Mouse (Mus musculus) regulatory T cell (primary cell): ENCODE results near the gene Fam173a.

Source experiments
- in situ Hi-C: fragments of 300-600 bp; cut with MboI, MseI; formaldehyde crosslinking; loops from one replicate; pipeline ENCODE4 v1.15.1; 2025; ENCODE audit warnings: high pct_unique_total_duplicates

Gene Fam173a

GRCm38 (mm10) chr17:25792615-25793014 lies at the start of gene Fam173a:
Gene Fam173a (minus strand): TSS chr17:25792901.
- in situ Hi-C loops = loop anchor here (10.0 kb wide), 1 partner anchor 218 kb away; the partner anchor contains the start of genes Lmf1 and Sox8

- in situ Hi-C loops = no loop called here
These were observed 48.6 kb upstream of the Fam173a start, which contains the start of gene Gm20683 for GRCm38 (mm10) chr17:25841117-25841880. Gene Gm20683 (minus strand): TSS chr17:25841763.

DNA sequence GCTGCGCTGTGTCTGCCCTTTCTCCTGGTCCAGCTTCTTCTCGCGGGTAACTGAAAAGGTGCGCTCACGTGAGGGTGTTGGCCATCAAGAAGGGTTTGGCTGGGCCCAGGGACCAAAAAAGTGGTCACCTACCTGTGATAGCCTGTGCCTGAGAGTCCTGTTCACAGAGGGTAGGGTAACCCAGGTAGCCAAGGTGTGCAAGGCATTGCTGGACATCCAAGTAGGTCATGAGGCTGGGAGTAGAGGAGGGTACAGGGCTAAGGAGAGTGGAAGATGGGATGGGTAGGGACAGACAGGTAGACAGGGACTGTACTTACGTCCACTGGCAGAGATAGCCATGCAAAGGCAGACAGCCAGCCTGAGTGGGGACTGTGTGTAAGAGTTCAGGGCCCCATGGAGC lies 47.8 kb upstream of the Fam173a start:
- in situ Hi-C loops = no loop called here

GRCm38 (mm10) chr17:25839455-25840235 lies 46.9 kb upstream of the Fam173a start:
- in situ Hi-C loops = no loop called here

DNA sequence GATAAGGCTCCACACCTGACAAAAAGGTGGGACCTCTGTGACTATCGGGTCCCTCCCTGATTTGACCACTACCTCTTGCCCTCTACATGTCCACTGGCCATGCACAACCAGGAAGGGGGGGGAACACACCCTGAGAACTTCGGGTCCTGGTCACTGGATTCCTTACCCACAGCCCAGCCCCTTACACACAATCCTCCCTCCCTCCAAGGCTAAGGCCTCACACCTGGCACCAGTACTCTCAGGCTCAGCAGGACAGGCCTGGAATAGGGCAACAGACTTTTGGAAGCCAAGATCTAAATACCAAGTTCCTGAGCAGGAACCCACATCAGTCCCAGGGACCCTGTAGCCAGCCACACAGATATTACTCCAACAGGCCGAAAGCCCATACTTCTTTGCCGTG lies 46.2 kb upstream of the Fam173a start:
- in situ Hi-C loops = no loop called here

- in situ Hi-C loops = no loop called here
These were observed 44.8 kb upstream of the Fam173a start for GRCm38 (mm10) chr17:25837533-25837932.

DNA sequence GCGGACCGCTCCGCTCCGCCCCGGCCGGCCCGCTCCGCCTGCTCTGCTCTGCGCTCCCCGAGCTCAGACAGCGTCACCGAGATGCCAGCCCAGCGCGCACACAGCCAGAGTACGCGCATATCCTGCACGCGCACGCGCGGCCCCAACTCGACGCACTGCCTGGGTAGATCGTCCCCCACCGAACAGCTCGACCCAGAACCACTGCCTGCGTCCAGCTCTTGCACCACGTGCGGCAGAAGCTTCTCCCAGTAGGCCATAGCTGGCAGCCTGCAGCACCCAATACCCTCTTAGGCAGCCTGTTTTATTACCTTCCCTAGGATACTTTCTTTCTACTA lies 44.3 kb upstream of the Fam173a start, which contains the start of gene Rhbdl1:
TSS of gene Rhbdl1 (minus strand) at position 220 of the 335 bp plus-strand sequence.
- in situ Hi-C loops = no loop called here

GRCm38 (mm10) chr17:25836397-25837075 lies 43.8 kb upstream of the Fam173a start:
- in situ Hi-C loops = no loop called here

DNA sequence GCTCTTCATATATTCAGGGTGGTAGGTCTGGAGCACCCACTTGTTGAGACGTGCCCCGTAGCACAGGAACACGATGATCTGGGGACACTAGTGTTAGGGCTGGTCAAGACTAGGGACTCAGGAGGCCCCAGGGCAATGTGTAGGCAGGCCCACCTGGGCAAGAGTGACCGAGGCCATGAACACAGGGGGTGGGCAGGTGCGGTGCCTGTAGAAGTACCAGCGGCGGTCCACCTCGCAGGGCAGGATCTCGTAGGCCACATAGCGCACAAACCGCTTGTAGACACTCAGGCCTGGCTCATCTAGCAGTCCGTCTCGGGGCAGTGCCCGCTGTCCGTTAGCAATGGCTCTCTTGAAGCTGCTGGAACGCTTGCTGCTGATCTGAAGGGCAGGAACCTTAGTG lies 43.1 kb upstream of the Fam173a start:
- in situ Hi-C loops = no loop called here

DNA sequence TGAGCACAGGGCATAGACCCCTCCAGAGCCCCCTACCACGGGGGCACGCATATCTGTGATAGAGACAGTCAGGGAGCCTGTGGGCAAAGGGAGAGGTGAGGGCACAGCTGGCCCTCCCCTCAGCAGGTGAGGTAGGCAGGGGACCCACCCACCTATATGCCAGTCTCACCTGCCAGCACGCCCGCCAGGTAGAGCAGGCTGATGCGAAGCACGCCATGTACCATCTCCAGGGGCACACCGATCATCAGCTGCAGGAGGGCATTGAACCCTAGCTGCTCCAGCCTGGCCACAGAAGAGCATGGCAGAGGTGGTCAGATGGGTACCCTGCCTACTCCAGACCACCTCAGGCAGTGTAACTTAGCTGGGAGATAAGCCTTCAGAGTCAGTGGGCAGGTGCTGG lies 42.6 kb upstream of the Fam173a start:
- in situ Hi-C loops = no loop called here

DNA sequence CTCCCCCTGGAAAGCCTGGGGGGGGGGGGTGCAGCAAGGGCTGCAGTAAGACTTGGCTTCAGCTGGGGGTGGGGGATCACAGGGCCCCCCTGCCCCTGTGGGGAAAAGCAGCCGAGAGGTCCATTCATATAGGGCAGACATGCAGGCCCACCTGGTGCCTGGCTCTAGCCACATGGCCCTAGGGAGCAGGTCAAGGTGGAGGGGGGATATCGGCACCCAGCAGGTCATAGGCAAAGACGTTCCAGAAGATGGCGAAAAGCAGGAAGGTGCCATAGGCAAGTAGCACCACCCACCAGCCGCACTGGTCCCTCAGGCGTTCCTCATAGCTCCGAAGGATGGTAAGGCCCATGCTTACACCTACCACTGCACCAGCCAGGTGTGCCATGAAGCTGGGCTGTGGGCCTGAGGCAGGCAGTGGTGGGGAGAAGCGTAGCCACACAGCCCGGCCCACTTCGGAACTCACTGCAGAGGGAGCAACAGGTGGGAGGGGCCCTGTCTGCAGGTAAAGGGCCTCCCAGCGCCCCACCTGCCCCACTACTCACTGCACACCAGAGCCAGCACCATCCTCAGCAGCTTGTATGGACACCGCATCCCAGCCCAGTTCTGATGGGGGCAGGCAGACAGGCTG lies 42.0 kb upstream of the Fam173a start:
- in situ Hi-C loops = no loop called here

- in situ Hi-C loops = no loop called here
These were observed 41.4 kb upstream of the Fam173a start for GRCm38 (mm10) chr17:25833961-25834594.

DNA sequence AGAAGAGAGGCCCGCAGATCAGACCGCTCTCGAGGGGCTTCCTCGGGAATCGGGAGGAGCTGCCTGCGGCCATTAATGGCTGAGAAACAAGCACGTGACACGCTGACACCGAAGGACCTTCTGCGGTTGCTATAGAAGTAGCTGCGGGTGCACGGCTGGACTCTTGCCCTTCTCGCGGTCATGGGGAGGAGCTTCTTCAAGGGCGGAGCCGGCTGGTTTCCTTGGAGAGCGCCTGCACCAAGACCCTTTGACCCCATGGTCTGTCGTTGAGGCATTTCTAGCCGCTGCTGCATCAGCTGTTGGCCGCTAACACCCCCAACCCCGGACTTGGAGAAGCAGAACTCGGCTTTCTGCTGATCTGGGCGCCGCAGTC lies 40.6 kb upstream of the Fam173a start, which contains the start of gene Stub1:
TSS of gene Stub1 (minus strand) at position 114 of the 373 bp plus-strand sequence.
- in situ Hi-C loops = no loop called here

DNA sequence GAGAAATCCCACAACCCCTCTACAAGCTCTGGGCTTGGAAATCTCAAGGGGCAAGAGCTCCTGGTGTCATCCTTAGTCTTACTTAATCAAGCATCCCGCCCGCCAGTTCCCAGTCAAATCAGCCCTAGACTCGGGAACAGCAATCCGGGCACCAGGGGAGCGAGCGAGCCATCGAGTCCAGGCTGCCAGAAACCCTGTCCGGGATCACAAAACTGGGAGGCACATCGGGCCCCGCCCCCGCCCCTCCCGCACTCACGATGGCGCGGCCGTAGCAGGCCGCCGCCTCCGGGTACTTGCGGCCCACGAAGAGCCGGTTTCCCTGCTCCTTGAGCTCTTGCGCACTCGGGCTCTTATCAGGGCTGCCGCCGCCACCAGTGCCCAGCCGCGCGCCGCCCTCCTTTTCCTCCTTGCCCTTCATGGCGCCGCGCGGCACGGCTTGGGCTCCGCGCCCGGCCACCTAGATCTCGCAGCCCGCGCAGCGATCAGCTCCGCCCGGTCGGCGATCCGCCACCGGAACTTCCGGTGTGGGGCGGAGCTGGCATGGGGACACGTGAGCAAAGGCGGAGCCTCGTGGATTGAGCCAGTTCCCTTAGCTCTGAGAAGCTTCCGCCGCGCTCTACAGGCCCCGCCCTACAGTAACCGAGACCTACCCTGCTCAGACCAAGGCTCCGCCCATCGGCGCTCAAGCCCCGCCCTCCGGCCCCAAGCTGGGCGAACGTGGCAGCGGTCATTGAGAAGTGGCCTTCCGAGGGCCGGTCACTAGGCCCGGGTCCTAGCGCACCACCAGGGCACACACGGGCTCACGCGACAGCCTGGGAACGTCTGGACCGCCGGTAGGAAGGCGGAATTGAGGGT lies 40.0 kb upstream of the Fam173a start:
- in situ Hi-C loops = no loop called here

- in situ Hi-C loops = no loop called here
These were observed 39.0 kb upstream of the Fam173a start for GRCm38 (mm10) chr17:25831451-25832281.

DNA sequence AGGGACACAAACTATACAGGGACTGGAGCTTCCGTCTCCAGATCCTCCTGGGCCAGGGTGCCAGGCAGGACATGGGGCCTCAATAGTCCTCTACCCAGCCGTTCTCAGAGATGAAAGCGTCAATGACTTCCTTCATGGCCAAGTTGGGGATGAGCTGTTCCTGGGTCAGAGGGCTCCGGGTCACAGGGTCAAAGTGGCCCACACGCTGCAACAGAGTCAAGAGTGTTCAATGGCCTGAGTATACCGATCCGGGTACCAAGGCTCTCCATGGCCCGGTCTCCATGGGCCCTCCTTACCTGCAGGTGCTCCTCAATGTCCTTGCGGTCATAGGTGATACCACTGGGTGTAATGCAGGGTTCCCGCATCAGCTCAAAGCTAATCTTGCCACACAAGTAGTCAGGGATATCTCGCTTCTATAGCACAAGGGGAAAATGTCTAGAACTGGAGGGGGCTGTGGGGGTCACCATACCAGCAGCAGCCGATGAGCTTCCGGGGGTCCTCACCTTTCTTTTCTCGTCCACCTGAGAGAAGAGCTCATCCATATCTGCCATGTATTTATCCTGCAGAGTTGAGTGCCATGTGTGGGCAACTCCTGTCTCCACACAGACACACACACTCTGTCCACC lies 38.2 kb upstream of the Fam173a start:
- in situ Hi-C loops = no loop called here

DNA sequence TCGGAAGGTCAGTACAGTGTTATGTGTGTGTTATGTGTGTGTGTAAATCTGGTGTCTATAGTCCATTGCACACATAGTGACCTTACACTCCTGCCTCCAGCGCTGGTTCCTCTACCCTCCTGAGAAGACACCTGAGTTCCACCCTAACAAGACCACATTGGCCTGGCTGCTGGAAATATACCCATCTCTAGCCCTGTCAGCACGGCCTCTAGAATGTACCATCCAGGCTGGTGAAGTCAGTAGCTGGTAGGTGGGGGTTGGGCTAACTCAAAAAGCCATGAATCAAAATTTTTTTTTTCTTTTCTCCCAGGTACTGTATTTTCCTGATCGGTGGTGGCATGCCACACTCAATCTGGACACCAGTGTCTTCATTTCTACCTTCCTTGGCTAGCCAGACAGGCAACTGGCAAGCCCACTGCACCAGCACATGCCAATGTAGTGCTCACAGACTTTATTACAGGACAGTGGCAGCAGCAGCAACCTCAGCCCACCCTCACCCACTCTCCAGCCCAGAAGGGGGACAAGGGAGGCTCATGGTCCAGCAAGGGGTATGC lies 37.6 kb upstream of the Fam173a start:
- in situ Hi-C loops = no loop called here

DNA sequence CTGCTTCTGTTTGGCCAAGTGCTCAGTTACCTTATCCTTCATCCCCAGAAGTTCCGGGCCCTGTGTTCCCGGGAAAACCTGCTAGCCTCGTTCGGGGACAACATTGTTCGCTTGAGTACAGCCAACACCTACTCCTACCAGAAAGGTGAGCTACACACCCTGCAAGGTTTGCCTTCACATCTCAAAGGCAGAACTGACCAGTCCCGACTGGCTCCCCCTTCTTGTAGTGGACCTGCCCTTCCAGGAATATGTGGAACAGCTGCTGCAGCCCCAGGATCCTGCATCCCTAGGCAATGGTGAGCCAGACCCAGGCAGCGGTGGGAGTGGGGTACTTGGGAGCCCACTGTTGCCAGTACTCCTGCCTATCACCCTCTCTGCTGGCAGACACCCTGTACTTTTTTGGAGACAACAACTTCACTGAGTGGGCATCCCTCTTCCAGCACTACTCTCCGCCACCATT lies 36.9 kb upstream of the Fam173a start:
- in situ Hi-C loops = no loop called here
